Mouse (Mus musculus): ENCODE results near the gene Nrxn2. TPM values are rescaled to one million over a fixed set of nuclear protein-coding genes. Genes with fewer than 3 reads are reported as not detected.

Gene Nrxn2
- polyA plus RNA-seq, 1 experiment from 2014 or later = 1.3 TPM

DNA sequence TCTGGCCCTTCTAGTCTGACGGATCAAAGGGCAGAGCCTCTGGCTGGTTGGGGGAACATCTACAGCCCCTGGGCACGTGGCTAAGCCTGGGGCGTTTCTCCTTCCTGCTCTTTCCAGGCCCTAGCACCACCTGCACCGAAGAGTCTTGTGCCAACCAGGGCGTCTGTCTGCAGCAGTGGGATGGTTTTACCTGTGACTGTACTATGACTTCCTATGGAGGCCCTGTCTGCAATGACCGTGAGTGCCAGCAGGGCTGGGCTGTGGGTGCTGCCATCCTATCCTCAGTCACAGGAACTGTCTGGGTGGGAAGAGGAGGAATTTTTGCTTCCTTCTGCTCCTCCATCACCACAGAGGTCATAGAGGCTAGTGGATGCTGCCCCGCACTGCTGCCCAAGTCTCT is 74.7 kb downstream of the Nrxn2 start:
- WGBS = 72% methylated on average over 7 of the region's 7 CpGs
- Histone ChIP-seq H3K4me1 (replicated peaks; ENCODE audit: control insufficient read depth, insufficient read depth) (no peaks in the 10 kb centered on the region; the same call in 1 of the 2 replicates), H3K4me2 (replicated peaks; ENCODE audit: low read depth) (no peak overlapping the region), H3K36me3 (ENCODE audit: control insufficient read depth, insufficient read depth, low read length) (no peaks in the 10 kb centered on the region), H3K9me3 (ENCODE audit: control insufficient read depth, low read length) (no peaks in the 10 kb centered on the region), H3K27me3 (ENCODE audit: control insufficient read depth, insufficient read depth, low read length) (peaks cover 9% of the 10 kb centered on the region; the same call in 1 of the 2 replicates), H3K27ac (replicated peaks) (no peak overlapping the region), H3K9ac (ENCODE audit: low read length) (no peak overlapping the region), H3K4me3 (ENCODE audit: low read depth, low read length) (no peak overlapping the region)
- ATAC-seq (ENCODE audit: low FRiP score, low TSS enrichment) = no peak
- no peak for TF ChIP-seq CTCF (IDR thresholded peaks at IDR 0.05; ENCODE audit: low read depth)
- TF ChIP-seq EP300 (optimal IDR thresholded peaks at IDR 0.05) = no peak
- no peak for DNase-seq (ENCODE audit: low spot score)

GRCm38 (mm10) chr19:6494032-6494431 is 75.5 kb downstream of the Nrxn2 start:
- H3K4me2 ChIP-seq (replicated peaks; ENCODE audit: low read depth) = no peak overlapping the region
- no peak overlapping the region for H3K4me3 ChIP-seq (ENCODE audit: low read depth, low read length)
- 56% methylated on average over 4 of the region's 7 CpGs for WGBS
- H3K27me3 ChIP-seq (ENCODE audit: control insufficient read depth, insufficient read depth, low read length) = peaks cover 12% of the 10 kb centered on the region; the same call in 1 of the 2 replicates
- no peaks in the 10 kb centered on the region; the same call in 1 of the 2 replicates for H3K4me1 ChIP-seq (replicated peaks; ENCODE audit: control insufficient read depth, insufficient read depth)
- DNase-seq (ENCODE audit: low spot score) (no peak), ATAC-seq (ENCODE audit: low FRiP score, low TSS enrichment) (no peak)
- no peaks in the 10 kb centered on the region for H3K36me3 ChIP-seq (ENCODE audit: control insufficient read depth, insufficient read depth, low read length)
- H3K9me3 ChIP-seq (ENCODE audit: control insufficient read depth, low read length) = no peaks in the 10 kb centered on the region
- no peak for TF ChIP-seq EP300 (optimal IDR thresholded peaks at IDR 0.05)
- TF ChIP-seq CTCF (IDR thresholded peaks at IDR 0.05; ENCODE audit: low read depth) = no peak
- no peak overlapping the region for H3K27ac ChIP-seq (replicated peaks)
- H3K9ac ChIP-seq (ENCODE audit: low read length) = no peak overlapping the region

DNA sequence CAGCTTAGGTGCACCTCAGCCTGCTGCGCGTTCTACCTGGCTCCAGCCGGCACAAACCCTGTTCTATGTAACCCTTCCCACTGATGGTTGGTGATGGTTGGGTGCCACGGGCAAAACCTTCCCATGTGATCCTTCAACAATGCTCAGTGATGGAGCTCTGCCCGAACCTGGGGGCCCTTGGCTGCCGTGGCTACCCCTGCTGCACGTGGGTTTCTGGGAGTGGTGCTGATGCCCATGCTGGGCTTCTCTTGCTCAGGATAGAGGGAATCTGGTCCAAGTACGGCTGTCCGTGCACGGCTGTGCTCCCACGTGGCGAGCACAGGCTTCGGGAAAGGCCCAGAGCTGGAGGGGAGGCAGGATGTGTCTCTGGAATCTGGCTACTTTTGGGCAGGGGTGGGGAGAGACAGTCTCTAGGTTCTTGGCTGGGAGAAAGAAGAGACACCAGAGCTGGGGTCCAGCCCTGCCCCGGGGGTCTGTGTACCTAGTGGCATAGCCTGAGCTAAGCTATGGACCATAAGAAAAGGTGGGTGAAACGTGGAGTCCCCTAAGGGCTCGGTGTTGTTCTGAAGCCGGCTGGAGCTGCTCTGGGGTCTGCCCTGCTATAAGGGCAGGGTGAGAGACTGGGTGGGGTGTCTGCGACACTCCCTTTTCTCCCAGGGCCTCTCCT is 76.1 kb downstream of the Nrxn2 start:
- DNase-seq (ENCODE audit: low spot score) = no peak
- H3K4me1 ChIP-seq (replicated peaks; ENCODE audit: control insufficient read depth, insufficient read depth) = no peaks in the 10 kb centered on the region; the same call in 1 of the 2 replicates
- H3K27ac ChIP-seq (replicated peaks) = no peak overlapping the region
- H3K9me3 ChIP-seq (ENCODE audit: control insufficient read depth, low read length) = no peaks in the 10 kb centered on the region
- no peak for ATAC-seq (ENCODE audit: low FRiP score, low TSS enrichment)
- no peak overlapping the region for H3K4me3 ChIP-seq (ENCODE audit: low read depth, low read length)
- H3K36me3 ChIP-seq (ENCODE audit: control insufficient read depth, insufficient read depth, low read length) = no peaks in the 10 kb centered on the region
- WGBS = 54% methylated on average over 18 of the region's 18 CpGs
- H3K4me2 ChIP-seq (replicated peaks; ENCODE audit: low read depth) = no peak overlapping the region
- TF ChIP-seq CTCF (IDR thresholded peaks at IDR 0.05; ENCODE audit: low read depth) = no peak
- TF ChIP-seq EP300 (optimal IDR thresholded peaks at IDR 0.05) = no peak
- H3K9ac ChIP-seq (ENCODE audit: low read length) = no peak overlapping the region
- peaks cover 16% of the 10 kb centered on the region; the same call in 1 of the 2 replicates for H3K27me3 ChIP-seq (ENCODE audit: control insufficient read depth, insufficient read depth, low read length)

DNA sequence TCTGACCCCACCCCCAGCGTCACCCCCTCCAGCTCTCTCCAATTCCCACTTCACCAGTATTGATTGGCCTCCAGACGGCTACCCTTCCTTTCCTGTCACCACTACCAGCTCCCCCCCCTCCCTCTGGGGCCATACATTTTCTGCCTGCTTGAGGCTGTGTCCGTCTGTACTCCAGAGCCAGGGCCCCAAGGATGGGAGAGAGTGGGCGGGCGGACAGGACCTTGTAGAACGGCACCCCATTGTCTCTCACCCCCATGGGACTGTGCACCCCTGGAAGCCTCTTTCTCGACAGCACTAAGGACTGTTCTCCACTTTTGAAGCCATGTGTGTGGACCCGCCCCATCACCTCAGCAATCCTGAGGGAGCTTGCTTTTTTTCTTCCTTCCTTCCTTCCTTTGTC is 77.2 kb downstream of the Nrxn2 start:
- ATAC-seq (ENCODE audit: low FRiP score, low TSS enrichment) (no peak), DNase-seq (ENCODE audit: low spot score) (no peak)
- no peaks in the 10 kb centered on the region for H3K36me3 ChIP-seq (ENCODE audit: control insufficient read depth, insufficient read depth, low read length)
- H3K4me1 ChIP-seq (replicated peaks; ENCODE audit: control insufficient read depth, insufficient read depth) = no peaks in the 10 kb centered on the region; the same call in 1 of the 2 replicates
- no peaks in the 10 kb centered on the region for H3K9me3 ChIP-seq (ENCODE audit: control insufficient read depth, low read length)
- H3K27me3 ChIP-seq (ENCODE audit: control insufficient read depth, insufficient read depth, low read length) = peaks cover 16% of the 10 kb centered on the region; the same call in 1 of the 2 replicates
- TF ChIP-seq EP300 (optimal IDR thresholded peaks at IDR 0.05) (no peak), CTCF (IDR thresholded peaks at IDR 0.05; ENCODE audit: low read depth) (no peak)
- no peak overlapping the region for H3K4me2 ChIP-seq (replicated peaks; ENCODE audit: low read depth)
- H3K27ac ChIP-seq (replicated peaks) = no peak overlapping the region
- no peak overlapping the region for H3K4me3 ChIP-seq (ENCODE audit: low read depth, low read length)
- 41% methylated on average over 8 of the region's 8 CpGs for WGBS
- H3K9ac ChIP-seq (ENCODE audit: low read length) = no peak overlapping the region

DNA sequence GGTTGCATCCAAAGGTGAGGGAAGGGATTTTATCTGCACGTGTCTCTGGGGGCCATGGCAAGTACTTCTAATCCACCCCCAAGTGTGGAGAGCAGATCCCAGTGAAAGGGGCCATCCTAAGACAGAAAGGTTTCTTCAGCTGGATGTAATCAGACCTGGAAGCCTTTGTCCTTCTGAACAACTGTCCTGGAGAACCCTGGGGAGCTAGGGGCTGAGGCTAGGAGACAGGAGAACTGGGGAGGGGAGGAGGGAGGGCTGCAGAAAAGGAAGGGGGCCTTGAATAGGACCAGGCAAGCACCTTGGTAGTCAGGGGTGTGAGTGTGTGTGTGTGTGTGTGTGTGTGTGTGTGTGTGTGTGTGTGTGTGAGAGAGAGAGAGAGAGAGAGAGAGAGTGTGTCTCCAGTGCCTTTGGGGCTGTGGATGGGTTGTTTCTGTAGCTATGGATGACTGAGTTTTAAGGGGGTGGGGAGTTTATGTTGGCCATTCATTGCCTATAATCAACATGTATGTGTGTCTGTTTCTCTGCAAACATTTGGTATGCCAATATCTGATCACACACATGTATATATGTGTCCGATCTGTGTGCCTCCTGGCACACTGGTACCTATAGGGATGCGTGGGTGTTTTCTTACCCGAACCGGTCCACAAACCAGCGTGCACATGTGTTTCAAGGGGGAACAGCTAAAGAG is 78.1 kb downstream of the Nrxn2 start:
- Histone ChIP-seq H3K4me1 (replicated peaks; ENCODE audit: control insufficient read depth, insufficient read depth) (no peaks in the 10 kb centered on the region; the same call in 1 of the 2 replicates), H3K27ac (replicated peaks) (no peak overlapping the region), H3K36me3 (ENCODE audit: control insufficient read depth, insufficient read depth, low read length) (no peaks in the 10 kb centered on the region), H3K27me3 (ENCODE audit: control insufficient read depth, insufficient read depth, low read length) (peaks cover 16% of the 10 kb centered on the region; the same call in 1 of the 2 replicates), H3K4me2 (replicated peaks; ENCODE audit: low read depth) (no peak overlapping the region), H3K9ac (ENCODE audit: low read length) (no peak overlapping the region), H3K9me3 (ENCODE audit: control insufficient read depth, low read length) (no peaks in the 10 kb centered on the region), H3K4me3 (ENCODE audit: low read depth, low read length) (no peak overlapping the region)
- no peak for DNase-seq (ENCODE audit: low spot score)
- TF ChIP-seq CTCF (IDR thresholded peaks at IDR 0.05; ENCODE audit: low read depth) (no peak), EP300 (optimal IDR thresholded peaks at IDR 0.05) (no peak)
- 19% methylated on average over 6 of the region's 6 CpGs for WGBS
- ATAC-seq (ENCODE audit: low FRiP score, low TSS enrichment) = no peak
